Mouse (Mus musculus) monocyte, adult 2 months (primary cell): ENCODE results near the gene Plcb4.
"Not testable (repeated sequence)": the region's sequence is repeated elsewhere in the genome, so short reads cannot be mapped to it uniquely, and the experiment has no call there.

Experiments
- DNase-seq, 2 experiments: peaks; one replicate each; pipeline ENCODE4 v3.0.0; 2022; ENCODE audit warnings: low spot score in 2 of 2, low read depth in 1 of 2

The Plcb4 gene

DNA sequence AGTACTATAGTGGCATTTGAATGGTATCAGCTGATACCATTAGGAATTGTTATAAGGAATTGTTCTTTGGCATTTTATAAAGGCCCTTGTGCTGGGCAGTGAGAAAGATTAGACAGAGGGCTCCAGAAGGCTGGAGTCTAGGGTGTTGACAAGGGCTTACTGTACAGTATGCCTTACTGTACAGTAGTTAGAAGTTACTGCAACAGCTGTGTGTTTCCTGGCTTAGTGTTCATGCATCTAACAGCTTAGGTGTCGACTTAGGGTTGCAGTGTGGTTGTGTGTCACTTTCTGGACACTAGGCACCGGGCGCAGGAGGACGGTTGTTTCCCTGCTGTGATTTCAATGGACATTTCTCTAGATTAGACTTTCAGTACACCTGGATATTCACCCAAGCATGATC lies 57.4 kb downstream of the Plcb4 start:
- DNase-seq = no peak

DNA sequence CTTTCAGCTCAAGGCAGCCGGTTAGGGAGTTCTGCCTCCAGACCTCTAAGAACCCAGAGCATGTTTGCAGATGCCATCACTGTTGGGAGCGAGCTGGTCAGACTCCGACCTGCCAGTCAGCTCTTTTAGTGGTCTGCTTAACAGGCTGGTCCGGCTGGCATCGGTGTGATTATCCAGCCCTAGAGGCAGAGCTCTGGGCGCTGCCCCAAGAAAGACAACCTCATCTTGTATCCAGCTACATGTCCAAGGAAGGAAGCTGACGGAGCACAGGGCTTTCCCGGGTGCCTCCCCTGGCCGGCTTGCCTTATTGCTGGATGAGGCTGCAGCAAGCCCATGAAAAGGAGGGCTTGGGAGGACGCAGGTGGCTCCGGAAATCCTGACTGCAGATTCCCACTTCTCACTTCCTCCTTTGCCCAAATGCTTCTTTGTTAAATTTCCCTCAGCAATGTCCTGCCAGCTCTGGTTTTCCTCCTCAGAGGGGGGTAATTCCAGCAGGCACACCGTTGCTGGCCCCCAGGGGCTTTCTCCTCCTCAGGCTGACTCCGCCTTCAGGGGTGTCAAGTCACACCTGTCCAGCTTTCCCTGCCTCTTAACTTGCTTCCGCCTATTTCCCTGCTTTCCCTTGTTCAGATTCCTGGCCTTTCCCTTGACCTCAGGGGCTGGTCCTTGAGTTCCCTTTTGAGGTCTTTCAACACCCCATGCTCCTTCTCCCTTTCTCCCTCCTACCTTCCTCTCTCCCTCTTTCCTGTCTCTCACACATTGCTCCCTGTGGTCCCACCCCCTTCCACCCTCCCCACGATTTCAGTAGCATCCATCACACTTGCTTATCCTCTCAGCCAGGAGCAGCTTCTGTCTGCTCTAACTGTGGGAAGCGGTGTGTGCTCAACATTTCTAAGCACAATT lies 58.7 kb downstream of the Plcb4 start:
- no peak for DNase-seq

DNA sequence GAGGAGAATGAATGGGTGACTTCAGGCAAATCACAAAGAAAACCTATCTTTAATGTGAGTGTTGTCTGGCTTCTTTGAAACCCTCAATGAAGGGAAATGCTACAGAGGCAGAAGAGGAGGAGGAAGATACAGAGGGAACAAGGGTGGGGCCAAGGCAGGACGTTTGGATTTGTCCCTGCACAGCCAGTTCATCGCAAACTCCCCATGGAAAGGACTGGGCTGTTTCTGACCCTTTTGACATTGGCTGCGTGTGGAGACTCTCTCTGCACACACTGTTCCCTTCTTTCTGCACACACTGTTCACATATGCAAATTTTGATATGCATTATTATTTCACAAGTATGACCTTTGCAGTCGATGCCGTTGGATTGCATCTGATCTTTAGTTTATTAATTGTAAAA lies 63.3 kb downstream of the Plcb4 start:
- DNase-seq = no peak

DNA sequence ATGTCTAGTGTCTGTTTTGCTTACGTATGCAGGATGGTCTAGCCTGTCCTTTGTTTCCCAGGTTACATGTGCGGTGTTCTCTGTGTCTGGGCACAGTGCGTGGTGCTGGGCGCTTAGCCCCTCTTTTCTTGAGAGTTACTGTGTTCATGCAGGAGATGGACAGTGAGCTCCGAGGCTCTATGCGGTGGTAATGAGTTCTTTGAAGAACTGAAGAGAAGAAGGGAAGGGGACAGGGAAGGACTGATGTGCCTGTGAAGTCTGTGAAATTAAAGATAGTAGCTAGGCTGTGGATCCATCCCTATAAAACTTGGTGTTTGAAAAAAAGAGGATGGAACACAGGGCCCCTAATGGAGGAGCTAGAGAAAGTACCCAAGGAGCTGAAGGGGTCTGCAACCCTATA lies 64.6 kb downstream of the Plcb4 start:
- no peak for DNase-seq

DNA sequence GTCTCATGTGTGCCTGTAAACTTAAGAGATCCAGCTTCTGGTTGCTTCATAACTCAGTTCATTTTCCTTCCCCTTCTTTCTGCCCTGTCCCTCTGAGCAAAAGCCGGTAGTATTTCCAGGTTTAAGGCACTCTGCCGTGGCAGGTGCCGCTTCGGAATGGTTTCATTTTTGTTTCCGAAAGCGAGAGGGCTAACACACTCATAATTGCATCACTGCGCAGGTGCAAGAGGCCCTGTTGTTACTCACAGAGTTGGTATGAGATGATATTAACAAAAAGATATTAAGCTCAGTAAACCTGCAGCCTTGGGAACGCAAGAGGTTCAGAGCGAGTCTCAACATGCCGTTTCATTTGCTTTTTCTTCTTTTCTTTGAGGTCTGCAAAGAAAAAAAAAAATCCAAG lies 65.7 kb downstream of the Plcb4 start:
- no peak for DNase-seq

DNA sequence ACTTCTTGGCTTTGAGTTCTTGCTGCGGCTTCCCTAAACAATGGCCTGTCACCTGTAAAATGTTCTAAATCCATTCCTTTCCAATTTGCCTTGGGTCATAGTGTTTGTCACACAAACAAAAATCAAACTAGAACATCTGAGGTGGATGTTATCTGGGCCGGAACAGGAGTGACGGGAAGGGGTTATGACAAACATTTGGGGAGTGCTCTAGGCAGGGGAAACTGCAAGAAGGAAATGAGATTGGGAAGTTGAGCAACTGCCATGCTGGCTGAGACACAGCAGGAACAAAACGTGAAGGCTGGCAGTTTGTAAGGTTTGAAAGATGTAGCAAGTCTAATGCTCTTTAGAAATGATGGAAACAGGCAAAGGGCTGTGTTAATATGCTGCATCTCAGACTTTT lies 66.6 kb downstream of the Plcb4 start:
- DNase-seq = no peak

DNA sequence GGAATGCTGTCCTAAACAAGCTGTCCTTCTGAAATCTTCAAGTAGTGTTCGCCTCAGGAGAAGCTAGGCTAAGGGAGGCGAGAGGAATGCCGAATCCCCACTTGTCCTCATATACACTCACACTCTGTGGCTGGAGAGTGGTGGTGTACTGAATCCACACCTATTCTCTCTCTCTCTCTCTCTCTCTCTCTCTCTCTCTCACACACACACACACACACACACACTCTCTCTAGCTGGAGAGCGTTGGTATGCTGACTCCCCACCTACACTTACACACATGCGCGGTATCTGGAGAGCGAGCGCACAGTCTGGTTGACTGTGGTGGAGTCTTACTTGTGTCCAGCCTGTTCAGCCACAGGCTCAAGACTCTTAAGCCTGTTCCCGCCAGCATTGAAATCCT lies 68.3 kb downstream of the Plcb4 start:
- DNase-seq = no peak

DNA sequence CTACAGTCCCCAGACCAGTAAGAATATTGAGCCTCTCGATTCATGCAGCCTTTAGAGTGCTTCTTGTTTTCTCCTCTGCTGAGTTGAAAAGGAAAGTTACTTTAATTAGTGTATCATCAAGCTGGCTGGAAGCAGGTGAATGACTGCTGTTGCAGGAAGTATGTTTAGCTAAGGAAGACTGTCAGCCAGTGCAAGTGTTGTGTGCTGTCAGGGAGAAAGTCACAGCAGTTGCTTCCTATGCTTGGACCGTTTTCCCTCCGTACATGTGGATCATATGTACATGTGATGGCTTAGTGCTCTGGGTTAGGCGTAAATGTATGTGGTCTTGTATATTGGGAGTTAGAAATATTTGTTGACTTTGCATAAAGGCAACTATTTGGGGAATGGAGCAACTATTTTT lies 69.1 kb downstream of the Plcb4 start:
- no peak for DNase-seq

DNA sequence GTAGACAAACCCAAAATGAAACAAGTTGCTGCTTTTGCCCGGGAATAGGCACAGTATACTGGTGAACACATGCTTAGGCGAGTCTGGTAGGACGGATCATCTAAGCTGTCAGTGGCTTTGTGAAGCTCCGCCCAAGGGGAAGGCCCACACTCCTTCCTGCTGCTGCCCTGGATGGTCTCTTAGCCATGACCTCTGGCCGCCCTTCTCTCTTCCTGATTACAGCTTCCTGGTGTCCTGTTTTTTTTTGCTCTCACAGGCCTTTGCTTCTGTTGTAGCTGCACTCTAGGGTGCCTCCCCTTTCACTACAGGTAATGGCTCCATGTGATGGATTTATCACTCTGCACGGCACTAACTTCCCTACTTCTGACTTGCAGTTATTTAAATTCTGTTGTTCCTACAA lies 72.8 kb downstream of the Plcb4 start:
- no peak for DNase-seq

DNA sequence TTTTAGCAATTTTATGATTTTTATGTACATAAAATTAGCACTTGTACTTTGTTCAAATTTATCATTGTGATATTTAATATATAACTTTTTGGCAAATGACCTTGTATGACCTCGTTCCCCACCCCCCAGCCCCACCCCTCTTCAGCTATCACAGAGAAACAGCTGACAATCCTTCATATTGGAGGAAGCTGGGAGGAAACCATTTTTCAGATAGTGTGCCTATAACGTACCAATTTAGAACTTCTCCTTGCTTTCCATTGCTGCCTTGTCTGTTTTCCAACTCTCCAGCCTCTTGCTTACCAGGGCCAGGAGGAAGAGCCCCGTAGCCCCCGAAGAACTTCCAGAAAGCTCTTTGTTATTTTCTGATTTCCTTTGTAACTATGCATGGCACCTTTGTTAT lies 73.8 kb downstream of the Plcb4 start:
- no peak for DNase-seq

DNA sequence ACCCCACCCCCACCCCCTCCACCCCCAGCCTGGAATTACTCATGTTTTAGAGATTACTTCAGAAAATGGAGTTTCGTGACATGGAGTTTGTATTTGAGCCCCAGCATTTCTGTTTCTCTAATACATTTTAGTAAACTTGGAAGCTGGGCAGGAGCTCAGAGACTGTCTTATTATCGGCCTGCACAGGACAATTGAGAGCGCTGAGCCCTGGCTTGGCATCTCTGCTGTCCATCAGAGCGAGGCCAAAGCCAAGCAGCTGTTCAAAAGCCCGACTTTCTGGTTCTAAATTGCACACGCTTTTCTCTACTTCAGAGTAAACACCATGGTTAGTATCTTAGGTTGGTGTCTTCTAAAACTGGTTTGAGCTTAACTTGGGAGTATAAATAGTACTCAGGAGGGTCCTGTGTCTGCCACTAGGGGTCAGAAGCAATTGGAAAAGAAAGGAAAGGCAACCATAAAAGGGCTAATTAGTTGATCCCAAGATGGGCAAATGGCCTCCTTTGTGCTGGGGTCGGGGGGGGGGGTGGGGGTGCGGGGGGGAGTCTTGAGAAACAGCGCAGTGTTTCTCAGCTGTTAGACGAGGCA lies 75.2 kb downstream of the Plcb4 start:
- no peak for DNase-seq

DNA sequence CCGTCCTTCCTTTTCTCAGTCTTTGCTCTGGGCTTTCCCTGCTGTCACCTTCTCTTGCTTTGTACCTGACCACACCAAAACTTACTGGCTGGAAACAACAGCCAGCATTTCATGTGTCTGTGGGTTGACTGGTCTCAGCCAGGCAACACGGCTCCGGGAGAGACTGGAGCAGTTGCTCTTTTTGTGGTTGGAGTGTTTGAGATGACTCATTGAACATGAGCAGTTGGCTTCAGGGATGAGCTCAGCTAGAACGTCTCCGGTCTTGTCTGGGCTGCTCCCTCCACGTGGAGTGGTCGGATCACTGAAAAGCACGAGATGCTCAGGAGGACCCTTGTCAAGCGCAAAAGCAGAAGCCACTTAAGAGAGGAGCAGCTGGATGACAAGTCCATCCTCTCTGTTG lies 78.7 kb downstream of the Plcb4 start:
- no peak for DNase-seq

DNA sequence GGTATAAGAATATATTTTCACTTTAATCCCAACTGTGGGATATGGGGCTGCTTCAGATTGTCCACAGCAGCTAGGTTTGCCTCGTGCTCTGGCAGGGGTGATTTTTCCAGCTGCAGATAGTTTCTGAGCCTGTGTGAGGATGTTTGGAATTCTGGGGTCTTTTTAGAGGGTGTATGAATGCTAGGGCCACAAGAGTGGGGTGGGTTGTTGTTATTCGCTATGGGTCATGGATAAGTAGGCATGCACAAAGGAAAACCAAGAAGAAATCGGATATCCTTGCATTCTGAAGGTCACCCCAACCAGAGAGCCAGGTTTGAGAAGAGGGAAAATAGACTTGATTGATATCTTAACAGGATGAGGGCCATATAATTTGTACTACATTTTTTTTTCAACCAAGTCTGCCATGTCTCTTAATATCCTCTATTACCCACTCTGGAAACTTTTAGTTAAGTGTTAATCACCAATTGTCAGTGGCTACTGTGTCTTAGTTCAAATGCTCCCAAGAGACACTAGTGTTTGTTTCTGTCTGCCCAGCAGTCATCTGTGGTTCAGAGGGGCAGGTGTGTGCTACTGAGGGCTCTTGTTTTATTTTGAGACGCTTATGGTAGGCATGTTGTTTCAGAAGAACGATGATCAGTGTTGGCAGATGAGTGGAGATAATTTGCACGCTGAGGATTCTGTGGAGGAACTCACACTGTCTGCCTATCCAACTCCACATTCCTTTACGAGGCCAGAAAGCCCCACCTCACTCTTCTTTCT lies 79.4 kb downstream of the Plcb4 start:
- DNase-seq = not testable (repeated sequence)

DNA sequence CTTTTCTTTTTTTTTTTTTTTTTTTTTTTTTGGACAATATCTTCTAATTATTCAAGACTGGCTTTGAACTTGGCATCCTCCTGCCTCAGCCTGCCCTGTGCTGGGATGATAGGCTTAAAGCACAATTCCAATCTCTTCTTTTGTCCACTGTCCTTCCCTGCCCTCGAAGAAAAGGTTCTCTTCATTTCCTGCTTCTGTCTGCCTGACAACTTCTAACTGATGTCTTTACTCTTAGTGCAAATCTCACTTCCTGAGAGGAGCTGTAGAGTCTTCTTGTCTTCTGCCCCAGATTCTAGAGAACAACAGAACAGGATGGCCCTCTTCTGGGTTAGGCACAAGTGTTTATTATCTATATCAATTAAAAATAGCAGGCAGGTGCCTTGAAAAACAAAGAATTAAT lies 80.1 kb downstream of the Plcb4 start:
- no peak for DNase-seq

DNA sequence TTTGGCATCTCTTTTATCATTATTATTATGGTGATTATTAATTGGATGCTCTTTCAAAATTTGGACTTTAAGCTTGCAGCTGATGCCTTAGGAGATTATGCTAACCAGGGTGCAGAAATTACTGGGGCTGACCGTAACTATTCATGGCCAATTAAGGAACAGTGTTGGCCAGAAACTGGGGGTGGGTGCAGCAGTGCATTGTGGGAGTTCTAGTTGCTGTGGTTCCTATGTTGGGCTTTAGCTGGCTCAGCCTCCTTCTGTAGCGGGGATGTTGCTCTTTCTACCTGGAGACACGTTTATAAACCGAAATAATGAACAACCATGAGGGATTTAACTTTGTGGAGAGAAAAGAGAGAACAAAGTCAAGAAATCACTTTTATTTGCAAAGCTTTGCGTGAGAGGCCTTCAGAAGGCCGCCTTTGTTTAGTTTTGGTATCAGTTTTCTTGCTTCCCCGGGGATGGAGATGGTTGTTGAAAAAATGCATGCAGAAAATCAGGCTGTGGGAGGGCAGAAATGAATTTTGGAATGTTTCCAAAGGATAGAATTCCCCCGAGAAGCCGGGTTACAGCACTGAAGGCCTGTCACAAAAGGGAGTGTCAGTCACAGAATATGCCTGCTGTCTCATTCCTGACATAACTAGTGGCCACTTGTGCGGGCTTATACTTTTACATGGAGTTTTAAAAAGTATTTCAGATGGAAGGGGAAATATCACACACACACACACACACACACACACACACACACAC lies 84.3 kb downstream of the Plcb4 start:
- DNase-seq = no peak

DNA sequence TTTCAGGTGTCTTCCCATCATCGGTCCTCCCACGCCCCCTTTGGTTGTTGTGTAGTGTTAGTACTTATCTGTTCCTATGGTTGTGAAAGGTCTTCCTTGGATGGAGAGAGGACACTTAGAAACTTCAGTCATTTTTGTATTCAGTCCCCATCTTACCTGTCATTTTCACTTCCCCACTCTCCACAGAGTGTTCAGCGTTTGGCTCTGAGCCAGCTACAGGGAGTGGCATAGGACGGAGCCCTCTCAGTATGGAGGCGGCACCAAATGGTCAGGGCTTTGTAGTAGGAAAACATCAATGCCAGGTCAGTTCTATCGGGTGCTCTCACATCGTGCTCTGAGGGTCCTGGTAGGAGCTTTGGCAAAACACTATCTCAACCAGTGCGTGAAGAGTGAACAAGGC lies 85.9 kb downstream of the Plcb4 start:
- DNase-seq = no peak

DNA sequence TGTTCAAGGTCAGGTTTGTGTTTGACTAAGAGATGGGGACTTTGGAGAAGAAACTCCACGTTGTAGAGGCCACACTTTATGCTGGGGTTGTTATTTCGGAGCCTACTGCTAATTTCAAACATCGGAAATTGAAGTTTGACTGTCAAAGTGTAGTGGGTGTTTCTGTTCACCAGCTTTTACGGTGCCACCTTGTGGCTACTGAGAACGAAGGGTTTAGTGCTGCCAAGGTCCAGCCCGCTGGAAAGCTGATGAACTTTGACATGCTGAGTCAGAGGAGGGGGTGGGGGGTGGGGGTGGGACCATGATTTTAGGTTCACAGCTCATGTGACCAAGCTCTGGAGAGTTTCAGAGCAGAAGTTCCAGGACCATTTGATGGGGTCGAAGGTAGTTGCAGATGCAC lies 86.3 kb downstream of the Plcb4 start:
- DNase-seq = no peak

DNA sequence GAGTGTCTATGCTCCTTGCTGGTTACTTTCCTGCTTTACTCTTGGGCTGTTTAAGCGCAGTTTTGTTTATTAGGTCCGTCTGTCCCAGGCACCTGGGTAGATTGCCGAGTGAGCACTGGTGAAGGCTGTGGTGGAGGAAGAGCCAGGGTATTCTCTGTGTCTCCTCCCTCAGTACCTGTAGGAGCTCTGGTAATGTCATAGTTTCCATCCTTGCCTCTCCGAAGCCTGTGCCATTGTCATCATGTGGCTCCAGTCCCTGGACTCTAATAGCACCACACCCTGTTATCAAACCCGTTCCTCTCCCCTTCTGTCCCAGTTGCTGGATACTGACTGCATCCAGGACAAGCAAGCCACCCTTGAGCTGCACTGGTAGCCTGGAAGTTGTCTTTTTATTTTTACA lies 89.6 kb downstream of the Plcb4 start:
- DNase-seq = no peak

DNA sequence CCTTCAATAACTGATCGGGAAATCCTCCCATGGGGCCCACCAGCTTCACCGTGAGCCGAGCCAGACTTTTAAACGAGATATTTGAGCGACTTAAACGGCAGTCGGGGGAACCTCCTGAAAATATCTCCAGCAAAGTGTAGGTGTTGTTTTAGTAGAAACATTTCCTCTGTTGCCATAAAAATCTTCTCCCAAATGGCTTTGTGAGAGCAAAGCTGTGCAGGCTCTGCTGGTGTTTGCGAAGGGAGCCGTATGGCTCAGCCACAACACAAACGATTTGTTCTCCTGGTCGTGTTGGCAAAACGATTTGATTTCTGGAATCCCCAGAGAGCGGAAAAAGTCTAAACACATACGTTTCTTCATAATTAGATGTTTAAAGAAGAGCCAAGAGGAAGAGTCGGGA lies 90.8 kb downstream of the Plcb4 start:
- DNase-seq = no peak

DNA sequence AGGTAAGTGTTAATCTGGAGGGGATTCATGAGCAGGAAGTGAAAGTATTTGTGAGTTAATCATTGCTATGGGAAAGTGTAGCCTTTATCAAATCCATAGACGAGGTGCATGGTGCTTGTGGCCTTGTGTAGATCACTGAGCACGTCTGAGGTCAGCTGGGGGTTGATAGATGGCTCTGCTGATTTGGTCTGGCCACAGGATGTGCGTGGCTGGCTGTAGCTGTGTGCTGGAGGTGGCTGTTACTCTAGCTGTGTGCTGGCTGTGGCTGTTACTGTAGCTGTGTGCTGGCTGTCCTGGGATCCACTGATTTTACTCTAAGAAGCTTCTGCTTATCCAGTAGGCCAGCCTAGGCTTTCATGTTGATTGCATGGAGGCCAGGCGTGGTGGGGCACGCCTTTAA lies 91.9 kb downstream of the Plcb4 start:
- DNase-seq = no peak

DNA sequence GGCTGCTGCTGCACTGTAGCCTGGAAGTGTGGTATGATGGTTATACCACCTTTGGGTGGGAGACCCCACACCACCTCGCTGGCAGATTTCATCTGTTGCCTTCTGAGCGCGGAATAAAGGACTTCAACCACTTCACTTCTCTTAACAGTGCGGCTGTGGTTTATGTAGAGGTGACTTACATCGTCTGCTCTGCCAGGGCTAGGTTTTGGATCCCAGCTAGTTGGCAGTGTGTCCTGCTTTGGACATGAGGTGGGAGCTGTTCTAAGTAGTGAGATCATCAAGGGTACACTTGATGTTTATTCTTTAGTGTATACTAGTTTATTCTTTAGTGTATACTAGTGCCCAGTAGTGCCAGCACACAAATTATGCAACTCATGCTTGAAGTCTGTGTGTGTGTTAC lies 97.0 kb downstream of the Plcb4 start:
- DNase-seq = no peak

DNA sequence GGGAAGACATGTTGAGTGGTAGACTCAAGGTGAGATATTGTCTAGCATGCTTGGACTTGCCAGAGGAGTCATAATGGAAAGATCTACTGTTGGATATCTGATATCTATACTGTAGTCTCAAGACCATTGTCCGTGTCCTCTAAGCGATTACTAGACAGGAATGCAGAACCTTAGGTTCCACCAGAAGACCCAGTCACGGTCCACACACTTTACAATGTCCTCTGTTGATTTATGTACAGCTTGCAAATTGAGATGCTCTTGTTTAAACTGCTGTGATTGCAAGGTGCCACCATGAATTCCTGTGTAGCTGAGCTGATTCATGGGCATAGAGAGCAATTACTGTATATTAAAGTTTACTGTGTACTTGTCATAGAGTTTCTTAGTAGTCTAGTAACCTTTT lies 98.7 kb downstream of the Plcb4 start:
- DNase-seq = no peak
